Mouse (Mus musculus) monocyte, adult 5-6 weeks (primary cell): Measurements from ENCODE around the gene 1110008L16Rik. TPM values are rescaled to one million over a fixed set of nuclear protein-coding genes. Genes with fewer than 3 reads are reported as not detected.
A peak's percentile ranks its signal among the peaks of the same experiment; 100 is the strongest.
"Not testable (repeated sequence)": the region's sequence is repeated elsewhere in the genome, so short reads cannot be mapped to it uniquely, and the experiment has no call there.

Experiments used
- ATAC-seq: fragments of 153-309, 156-312 bp; replicated peaks from 2 replicates; pipeline ENCODE4 v1.8.0; 2017; ENCODE audit warnings: mild to moderate bottlenecking; ENCODE audit not compliant: low TSS enrichment, insufficient number of reproducible peaks, severe bottlenecking, poor library complexity, low FRiP score
- total RNA-seq: library from RNA; stranded (forward); fragments of 200-1000, 200-491, 200-594 nt; gene quantifications from 3 replicates; pipeline ENCODE4 v1.2.3, GENCODE M21; 2017

1110008L16Rik gene
- total RNA-seq, 1 experiment from 2014 or later: 7.1 TPM

- no peak for ATAC-seq
These were observed 30.0 kb downstream of the 1110008L16Rik start for GRCm38 (mm10) chr12:55329351-55329750.

- no peak for ATAC-seq
These were observed 34.3 kb downstream of the 1110008L16Rik start for GRCm38 (mm10) chr12:55333662-55334061.

GRCm38 (mm10) chr12:55338490-55338889, 39.1 kb downstream of the 1110008L16Rik start:
- not testable (repeated sequence) for ATAC-seq

- not testable (repeated sequence) for ATAC-seq
These were observed 43.7 kb downstream of the 1110008L16Rik start for GRCm38 (mm10) chr12:55343045-55343444.

- ATAC-seq: no peak
These were observed 44.6 kb downstream of the 1110008L16Rik start for GRCm38 (mm10) chr12:55343998-55344397.

GRCm38 (mm10) chr12:55344583-55344982, 45.2 kb downstream of the 1110008L16Rik start:
- ATAC-seq: no peak

GRCm38 (mm10) chr12:55353423-55353822, 54.0 kb downstream of the 1110008L16Rik start:
- no peak for ATAC-seq

GRCm38 (mm10) chr12:55354904-55355303, 55.5 kb downstream of the 1110008L16Rik start:
- peak; percentile 65; the same call in 1 of the 2 replicates for ATAC-seq

- no peak for ATAC-seq
These were observed 57.9 kb downstream of the 1110008L16Rik start for GRCm38 (mm10) chr12:55357303-55357702.

GRCm38 (mm10) chr12:55360929-55361328, 61.6 kb downstream of the 1110008L16Rik start:
- peak; percentile 83 for ATAC-seq

GRCm38 (mm10) chr12:55365083-55365482, 65.7 kb downstream of the 1110008L16Rik start:
- ATAC-seq: no peak

- ATAC-seq: no peak
These were observed 73.2 kb downstream of the 1110008L16Rik start for GRCm38 (mm10) chr12:55372424-55373055.

GRCm38 (mm10) chr12:55376956-55377609, 77.7 kb downstream of the 1110008L16Rik start:
- no peak for ATAC-seq

GRCm38 (mm10) chr12:55377610-55377980, 78.2 kb downstream of the 1110008L16Rik start:
- ATAC-seq: no peak

- no peak for ATAC-seq
These were observed 84.8 kb downstream of the 1110008L16Rik start, which contains the start of gene Psma6 for GRCm38 (mm10) chr12:55384023-55384749. Psma6 (plus strand) TSS chr12:55384222.

GRCm38 (mm10) chr12:55384826-55385225, 85.4 kb downstream of the 1110008L16Rik start:
- ATAC-seq: no peak

GRCm38 (mm10) chr12:55385931-55386330, 86.6 kb downstream of the 1110008L16Rik start:
- ATAC-seq: no peak

GRCm38 (mm10) chr12:55386456-55386855, 87.1 kb downstream of the 1110008L16Rik start:
- no peak for ATAC-seq

- ATAC-seq: no peak
These were observed 87.9 kb downstream of the 1110008L16Rik start for GRCm38 (mm10) chr12:55387083-55387787.
